Mouse (Mus musculus): ENCODE results near the gene Iqschfp. TPM values are rescaled to one million over a fixed set of nuclear protein-coding genes. Genes with fewer than 3 reads are reported as not detected.
A peak's percentile ranks its signal among the peaks of the same experiment; 100 is the strongest.

Iqschfp gene
- total RNA-seq, 2 experiments from 2014 or later = not detected

DNA sequence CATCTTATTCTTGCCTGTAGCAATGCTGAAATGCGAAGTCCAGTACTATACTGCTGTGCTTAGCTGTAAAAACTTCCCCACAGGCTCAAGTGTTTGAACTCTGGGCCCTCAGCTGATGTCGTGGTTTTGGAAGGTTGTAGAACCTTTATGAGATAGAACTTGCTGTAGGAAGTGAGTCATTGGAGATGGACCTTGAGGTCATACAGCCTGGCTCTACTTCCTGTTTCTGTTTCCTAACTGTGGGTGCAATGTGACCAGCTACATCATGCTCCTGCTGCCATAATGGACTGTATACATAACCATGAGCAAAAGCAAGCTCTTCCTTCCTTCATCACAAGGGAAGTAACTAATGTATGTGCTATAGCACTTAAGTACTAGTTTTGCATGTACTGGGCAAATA lies 556.4 kb downstream of the Iqschfp start:
- DNase-seq = no peak

DNA sequence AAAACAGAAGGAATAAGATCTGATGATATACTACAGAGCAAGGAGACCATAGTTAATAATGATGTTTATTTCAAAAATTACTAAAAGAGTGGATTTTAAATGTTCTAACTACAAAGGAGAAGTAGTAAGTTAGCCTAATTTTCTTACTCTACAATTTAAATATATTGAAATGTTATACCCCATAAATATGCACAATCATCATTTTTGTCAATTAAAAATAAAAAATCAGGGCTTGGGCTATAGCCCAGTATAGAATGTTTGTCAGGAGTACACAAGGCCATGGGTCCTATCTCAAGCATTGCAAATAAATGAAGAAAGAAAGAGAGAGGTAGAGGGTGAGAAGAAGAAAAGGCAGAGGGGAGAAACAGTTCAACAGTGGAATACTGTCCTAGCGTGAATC lies 559.6 kb downstream of the Iqschfp start:
- no peak for DNase-seq

DNA sequence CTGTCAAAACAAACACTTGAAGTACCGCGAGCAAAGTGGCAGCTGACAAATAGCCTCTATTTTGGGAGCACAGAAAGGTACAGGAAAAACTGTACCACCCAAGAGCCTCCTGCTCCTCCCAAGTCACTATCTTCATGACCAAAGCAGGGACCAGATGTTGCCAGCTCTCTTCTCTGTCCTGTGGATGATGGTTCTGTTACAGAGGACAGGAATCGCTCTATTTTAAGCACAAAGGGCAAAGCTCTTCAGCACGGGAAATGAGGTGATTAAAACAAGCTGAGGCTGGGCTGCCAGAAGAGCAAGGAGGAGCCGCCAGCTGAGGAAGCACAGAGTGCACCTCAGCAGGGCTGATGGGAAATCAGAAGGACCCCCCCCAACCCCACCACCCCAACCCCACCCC lies 561.2 kb downstream of the Iqschfp start:
- DNase-seq = no peak

DNA sequence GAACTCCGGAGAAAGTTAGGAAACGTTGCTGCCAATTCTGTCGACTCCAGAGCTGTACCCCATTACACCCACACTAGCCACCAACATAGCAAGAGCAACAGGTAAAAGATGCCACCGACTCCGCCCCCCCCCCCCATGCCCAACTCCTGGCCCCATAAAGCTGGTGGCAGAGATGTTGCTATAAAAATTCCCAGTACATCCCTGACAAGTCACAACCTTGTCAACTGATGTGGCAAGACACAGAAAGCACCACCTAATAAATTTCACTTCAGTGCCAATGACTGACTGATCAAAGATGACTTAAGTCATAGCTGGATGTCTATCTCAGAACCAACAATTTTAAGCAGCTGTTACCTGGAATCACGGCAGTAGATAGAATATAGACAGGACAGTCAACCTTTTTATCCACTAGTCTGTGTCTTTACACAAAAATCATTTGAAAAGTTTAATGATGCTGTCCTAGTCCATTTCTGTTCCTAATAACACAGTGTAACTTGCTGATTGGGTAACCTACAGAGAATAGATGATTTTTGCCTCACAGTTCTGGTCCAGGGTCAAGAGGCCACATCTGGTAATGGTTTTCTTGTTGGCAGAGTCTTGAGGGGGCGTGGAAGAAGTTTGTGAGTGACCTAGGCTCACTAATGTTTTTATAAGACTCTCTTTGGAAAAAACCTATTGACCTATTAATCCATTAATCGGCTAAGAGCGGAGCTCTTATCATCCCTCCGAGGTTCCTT lies 561.9 kb downstream of the Iqschfp start:
- no peak for DNase-seq

DNA sequence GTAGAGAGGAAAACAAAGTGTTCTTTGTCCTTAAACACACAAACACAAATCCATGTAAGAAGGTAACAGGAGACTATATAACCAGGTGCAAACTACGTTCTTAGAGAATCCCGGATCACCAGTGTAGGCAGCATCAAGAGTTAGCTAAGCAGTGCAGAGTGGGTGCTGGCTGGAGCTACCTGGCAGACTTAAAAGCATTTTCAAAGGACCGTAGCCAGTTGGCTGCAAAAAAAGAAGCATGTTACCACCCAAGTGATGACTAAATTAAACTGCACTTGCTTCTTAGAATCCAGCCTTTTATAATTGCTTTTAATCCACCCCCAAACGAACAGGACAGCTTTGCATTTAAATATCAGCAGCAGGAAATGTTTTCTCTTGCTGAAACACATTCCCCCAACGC lies 574.6 kb downstream of the Iqschfp start:
- no peak for DNase-seq

DNA sequence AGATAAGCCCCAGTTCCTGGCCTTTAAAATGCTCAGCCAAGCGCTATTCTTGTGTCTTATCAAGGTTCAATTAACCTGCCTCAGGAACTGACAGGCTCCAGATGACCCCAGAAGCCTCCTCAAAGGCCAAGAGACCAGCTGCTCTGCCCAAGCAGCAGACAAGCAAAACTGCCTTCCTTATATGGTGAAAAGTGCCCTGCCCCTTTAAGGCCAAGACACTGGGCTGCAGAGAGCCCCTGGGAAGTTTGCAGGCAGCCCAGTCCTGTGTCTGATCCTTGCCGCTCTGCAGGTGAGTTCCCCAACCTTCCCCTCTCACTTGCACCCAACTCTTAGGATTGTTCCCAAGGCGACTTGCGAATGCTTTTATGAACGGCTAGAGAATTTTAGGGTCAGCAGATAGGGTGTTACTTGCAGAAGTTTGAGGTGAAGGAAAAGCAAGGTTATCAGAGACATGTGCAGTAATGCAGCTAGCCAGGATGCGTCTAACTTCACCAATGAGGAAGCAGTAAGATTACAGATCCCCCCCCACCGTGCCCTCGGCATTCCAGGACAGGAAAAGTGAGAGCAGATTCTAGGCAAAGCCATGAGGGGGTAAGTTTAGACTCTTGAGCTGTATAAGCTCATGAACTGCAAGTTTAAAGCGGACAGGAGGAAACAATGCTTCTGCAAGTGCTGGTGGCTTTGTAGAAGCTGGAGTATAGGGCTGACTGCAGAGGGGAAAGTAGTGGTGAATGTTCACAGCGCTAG lies 576.1 kb downstream of the Iqschfp start:
- DNase-seq = no peak

DNA sequence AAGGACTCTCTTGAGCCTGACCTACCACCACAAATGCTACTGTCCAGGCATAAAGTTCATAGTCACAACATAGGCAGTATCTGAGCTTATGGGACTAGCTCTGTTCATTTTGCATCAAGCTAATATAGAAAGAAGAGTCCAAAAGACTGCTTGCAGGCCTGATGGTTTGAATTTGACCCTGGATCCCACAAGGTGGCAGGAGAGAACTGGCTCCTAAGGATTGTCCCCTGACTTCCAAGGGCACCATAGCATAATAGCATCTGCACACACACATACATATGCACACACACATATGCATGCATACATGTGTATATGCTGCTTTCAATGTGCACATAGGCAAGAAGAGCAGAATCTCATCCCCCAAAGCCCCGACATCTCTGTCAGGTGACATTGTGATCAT lies 577.6 kb downstream of the Iqschfp start:
- no peak for DNase-seq

DNA sequence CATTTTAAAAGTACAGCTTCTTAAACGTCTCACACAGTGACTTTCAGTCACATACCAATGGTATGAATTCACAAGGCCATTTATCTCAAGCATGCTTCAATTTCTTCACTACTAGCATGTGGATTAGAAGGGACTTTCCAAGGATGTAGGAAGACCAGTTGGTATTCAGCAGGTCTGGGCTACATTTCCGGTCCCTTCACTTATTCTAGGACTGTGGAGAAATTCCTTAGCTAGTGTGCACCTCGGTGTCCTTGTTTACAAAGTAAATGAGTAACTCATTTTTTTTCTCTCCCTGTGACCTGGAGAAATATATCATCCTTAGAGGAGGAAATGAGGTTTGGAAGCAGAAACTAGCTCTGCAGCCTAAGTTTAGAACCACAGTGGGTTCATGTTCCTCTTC lies 578.0 kb downstream of the Iqschfp start:
- DNase-seq = no peak

DNA sequence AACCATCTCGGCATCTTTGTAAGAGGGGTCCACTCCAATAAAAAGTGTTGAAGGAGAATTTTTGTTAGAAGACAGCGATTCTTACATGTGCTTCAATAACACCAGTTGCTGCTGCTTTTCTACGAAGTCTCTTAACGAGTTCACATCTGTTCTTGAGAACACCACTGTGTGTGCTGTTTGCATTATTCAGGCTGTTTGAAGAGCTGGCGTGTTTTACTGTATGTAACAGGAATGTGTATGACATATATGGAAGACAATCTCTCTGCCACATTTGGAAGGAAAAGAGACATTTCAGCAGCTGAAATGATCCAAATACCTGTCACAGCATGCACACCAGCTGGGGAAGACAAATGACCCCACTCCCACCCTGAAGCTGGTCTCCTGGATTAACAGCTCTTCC lies 578.6 kb downstream of the Iqschfp start:
- no peak for DNase-seq

DNA sequence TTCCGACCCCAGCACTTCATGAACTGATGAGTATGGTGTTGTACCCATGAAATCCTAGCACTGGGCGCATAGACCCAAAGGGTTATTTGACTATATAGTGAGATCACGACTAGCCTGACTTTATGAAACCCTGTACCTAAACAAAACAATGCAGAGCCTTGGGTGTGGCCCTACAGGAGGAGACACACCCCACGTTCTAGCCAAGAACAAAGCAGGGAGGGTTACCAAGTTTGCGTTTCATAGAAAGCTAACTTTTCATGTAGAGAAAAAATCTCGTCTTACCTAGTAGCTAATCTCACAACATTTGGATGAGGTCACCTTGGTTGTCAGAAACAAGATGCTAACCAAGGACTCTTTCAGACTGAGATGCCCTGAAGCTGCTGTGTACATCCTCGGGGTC lies 584.3 kb downstream of the Iqschfp start:
- DNase-seq = no peak

DNA sequence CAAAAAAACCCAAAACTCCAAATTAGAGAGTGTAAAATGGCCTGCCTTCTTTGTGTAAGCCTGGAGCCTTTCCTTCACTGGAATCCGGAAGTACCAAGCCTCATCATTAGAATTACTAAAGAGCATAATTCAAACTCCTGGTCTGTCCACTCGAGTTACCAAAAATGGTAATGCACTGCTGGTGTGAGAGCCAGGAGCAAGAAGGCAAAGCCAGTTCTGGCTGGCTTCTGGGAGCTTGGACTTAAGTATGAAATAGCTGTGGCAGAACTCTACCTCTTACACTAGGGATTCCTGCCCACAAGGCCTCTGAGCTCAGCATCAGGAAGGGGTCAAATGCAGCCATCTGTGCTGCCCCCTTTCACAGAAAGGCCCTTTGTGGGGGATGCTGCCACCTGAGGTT lies 585.4 kb downstream of the Iqschfp start:
- DNase-seq = no peak

DNA sequence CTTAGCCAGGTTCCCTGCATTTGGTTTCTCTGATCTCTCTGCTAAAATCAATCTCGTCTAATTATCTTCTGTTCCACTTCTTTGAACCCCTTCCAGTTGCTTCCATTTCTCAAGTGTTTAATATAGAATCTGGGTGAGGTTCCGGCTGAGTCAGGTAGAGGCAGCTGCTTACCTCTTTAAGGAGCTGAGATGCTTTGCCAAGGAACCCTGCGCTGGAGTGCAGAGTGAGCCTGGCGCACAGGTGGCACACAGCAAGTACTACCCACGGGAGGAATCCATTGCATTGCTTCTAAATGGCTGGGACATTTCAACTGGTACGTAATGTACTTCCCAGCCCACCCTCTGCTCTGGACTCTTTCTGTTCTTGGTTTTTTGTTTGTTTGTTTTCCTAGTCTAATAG lies 587.2 kb downstream of the Iqschfp start:
- no peak for DNase-seq

DNA sequence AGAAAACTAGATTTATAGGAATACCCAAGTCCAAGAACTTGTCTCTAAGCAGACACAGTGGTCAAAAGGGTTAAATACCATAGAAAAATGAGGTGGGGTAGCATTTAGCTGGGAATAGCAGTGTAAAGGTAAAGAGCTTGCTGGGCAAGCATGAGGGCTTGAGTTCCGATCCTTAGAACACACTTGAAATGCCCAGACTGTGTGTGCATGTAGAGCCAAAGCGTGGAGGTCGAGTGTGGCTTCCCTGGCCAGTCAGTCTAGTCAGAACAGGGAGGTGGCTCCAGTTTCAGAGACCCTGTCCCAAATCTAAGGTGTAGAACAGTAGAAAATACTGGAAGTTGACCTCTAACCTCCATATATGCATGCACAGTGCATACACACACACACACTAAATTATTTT lies 591.5 kb downstream of the Iqschfp start:
- no peak for DNase-seq

DNA sequence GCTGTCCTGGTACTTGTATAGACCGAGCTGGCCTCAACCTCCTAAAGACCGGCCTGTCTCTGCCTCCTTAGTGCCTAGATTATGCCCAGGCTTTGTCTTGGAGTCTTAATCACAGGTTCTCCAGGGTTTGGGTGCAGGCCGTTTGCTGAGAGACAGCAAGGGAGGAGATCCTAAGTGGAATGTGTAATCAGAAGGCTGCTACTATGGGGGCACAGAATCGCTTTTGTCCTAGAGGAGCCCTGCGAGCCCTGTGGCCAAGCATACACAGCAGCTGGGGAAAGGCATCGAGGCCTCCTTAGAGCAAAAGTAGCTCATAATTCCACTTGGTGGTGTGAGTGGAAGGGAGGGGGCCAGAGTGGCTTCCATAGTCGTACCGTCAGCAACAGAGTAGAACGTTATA lies 592.0 kb downstream of the Iqschfp start:
- no peak for DNase-seq

DNA sequence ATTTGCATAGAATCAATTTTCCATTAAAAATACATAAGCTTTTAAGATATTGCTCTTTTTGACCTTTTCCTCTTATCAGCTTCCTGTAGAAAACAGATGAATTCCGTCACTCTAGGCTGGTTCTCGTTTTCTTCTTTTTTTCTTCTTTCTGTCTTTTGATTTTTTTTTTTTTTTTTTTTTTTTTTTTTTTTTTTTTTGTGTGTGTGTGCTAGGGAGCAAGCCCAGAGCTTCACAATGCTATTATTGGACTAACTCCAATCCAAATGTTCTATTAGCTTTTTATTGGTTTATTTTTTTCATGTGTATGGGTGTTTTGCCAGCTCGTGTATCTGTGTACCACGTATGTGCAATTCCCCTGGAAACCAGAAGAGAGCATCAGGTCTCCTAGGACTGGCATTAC lies 592.5 kb downstream of the Iqschfp start:
- DNase-seq = no peak

DNA sequence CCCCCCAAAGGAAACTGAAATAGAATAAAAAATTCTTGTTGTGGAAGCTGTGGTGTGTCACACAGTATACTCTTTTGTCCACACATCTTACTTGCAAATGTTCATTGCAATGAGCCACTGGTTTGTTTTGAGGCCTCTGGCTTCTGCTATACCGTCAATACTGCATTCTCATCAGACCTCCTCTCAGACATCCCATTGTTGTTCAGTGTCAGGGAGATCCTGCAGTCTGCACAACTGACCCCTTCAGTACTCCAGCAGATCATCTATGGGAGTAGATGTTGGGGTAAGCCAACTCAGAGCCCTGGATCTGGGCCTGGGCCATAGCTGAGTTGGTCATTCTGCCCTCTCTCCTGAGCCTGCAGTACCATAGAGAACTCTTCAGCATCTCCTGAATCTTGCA lies 595.6 kb downstream of the Iqschfp start:
- no peak for DNase-seq

DNA sequence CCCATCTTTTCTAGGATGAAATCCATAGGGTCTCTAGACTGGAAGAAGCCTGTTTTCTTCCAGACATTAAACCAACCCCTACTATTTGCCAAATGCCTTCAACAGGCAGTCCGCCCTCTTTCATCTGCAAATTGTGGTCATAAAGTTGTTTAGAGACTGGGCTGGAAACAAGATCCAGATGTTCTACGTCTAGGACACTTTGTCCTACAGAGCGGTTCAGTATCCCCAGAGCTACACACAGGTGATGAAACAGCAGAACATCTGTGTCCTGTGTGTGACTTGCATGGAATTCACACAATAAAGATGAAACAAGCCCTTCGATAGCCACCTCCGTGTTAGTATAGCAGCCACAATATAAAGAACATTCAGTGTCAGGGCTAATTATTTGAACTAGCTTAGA lies 596.3 kb downstream of the Iqschfp start:
- no peak for DNase-seq

DNA sequence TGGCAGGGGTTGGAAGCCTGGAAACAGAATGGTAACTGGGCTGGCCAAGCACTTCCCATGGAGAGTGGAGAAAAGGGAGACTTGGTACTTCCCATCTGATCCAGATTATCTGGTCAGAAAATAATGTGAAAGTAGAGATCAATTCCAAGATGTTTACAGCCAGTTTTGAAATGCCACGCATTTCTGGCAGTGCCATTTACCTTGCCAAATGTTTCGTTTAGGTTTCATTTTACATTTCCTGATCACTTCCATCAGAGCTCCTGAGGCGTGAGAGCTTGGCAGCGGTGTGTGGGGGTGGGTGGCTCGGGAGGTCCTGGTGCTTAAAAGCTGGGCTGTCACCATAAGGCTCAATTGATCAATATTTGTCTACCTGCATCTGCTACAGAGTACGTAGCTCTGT lies 599.5 kb downstream of the Iqschfp start:
- DNase-seq = no peak

DNA sequence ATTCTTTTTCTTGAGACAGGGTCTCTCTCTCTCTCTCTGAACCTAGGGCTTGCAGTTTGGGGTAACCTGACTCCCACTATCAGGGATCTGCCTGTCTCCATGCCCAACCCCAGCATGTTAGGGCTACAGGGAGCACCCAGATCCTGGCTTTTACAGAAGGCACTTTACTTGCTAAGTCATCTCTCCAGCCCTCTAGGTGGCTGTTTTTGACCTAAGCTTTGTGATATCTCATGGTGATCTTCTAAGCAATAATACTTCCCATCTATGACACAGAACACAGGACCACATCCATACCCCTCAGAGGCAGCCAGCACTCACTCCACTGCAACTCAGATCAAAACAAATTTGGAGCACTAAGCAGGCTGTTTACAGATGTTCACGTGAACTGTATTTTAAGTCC lies 600.0 kb downstream of the Iqschfp start:
- no peak for DNase-seq

DNA sequence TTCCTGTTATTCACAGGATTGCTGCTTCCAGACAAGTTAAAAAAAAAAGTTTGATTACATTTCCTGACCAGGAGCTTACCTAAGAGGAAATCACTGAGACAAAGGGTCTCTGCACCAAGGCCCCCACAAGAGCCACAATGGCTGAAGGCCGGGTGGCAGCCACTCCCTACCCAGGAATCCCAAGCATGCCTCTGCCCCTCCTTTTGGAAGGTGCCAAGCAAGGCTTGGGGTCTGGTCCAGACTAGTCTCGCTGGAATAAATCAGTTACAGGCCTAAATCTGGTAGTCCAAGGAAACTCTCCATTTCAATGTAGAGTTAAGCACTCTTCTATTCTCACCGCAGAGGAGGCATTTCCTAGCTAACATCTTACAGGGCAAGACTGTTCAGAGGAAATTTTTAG lies 600.5 kb downstream of the Iqschfp start:
- peak; percentile 20 for DNase-seq

DNA sequence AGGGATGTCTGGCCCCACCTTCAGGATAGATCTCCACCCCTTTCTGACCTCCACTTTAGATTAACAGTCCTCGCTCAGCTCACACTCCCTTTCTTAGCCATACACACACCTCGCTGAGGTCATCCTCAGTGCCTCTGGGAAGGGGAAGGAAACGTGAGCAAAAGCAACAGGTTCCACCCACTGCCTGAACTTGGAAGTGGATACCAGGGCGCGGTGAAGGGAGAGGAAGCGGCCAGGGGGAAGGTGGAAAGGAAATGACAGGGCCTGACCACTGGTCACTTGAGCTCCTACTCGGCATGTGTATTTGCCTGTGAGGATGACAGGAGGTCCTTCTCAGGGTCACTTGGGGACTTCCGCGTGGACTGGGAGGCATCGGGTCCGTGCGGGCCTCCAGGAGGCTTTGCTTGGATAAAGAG lies 601.1 kb downstream of the Iqschfp start:
- DNase-seq = peak; percentile 52

DNA sequence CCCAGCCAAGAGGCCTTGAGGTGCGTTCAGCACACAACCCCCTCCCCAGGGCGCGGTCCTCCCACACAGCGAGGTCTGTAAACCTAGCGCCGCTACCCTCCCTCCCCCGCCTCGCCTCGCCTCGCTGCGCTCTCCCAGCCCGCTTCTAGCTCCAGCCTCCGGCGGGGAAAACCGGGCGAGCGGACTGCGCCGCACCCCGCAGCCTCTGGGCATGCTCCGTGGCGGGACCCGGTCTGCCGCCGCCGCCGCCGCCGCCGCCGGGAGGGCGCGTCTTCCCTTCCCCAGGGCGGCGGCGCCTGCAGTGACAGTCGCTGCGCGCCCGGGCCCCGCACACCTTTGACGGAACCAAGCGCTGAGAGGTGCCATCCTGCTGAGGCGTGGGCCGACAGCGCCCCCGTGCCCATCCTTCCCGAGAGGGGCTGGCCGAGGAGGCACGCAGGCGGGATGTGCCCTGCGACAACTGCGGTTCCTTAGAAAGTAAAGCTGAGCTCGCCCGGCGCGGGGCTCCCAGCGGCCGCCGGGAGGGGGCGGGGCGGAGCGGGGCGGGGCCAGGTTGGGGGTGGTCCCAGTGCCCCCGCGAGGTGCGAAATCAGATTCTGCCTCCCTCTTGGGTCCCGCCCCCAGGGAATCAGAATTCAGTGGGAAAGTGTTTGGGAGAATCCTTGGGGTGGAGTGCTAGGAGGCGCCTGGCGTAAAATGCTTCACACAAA lies 601.7 kb downstream of the Iqschfp start:
- peak; percentile 75 for DNase-seq

All from gastrocnemius, postnatal 25 days (tissue).